Mouse (Mus musculus): Measurements from ENCODE around the gene St3gal5.

The St3gal5 gene

DNA sequence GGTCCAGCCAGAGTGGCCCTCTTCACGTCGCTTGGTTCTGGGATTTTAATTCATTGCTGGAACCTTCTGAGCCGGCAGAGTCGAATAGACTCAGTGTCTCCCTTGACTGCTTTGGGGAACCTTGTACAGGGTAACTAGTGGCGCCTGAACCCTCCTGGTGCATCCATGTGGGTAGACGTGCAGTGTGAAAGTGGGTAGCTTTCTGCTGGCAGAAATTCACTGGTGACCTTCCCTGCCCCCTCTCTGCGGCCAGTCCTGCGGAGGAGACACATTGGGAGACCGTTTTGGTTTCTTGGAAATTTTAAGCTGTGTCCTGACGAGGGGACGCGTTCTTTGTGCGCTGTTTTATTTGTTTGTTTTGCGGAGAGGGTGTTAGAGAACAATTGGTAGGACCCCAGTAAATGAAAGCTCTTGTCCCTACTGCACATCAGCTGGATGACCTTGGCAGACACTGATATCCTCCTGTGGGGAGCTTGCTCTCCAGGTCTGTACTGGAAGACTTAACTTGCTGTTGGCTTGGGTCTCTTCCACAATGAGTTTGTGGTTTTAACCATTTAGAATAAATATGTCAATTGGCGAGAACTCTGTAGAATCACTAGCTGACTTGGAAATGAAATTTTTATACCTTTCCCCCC, 746 bp downstream of the St3gal5 start:
- CTCF ChIA-PET: no interaction called here

DNA sequence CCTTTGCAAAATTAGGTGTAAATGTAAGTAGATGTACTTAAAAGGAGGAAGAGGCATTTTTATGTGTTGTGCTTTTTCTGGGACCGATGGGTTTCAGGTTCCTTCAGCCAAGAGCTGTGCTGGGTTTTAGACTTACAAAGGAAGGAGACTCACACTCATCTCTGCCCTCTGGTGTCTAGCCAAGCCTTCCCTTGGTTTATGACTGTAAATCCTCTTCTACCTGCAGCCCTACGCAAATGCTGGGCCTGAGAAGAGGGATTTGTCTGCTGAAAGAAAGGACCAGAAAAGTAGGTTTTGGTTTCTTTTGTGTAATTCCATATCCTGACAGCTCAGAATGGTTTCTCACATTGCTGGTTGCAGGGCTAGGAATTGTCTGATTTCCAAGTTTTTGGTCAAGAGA, 1.3 kb downstream of the St3gal5 start:
- CTCF ChIA-PET: no interaction called here

DNA sequence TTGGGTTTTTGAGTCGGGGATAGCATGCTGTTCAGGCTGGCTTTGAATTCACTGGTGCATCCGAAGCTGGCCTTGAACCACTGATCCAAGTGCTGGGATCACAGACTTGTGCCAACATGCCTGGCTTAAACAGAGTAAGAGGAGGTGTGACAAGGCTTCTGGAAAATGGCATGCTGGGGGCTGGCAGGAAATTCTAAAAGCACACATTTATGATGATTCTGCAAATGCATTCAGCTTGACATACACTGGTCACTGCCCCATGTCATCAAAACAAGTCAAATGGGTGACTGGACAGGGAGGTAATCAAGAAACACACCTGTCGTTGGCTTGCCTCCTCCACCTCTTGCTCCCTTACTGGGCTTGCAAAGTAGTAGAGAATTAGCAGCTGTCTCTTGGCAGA, 1.9 kb downstream of the St3gal5 start:
- CTCF ChIA-PET: no interaction called here

DNA sequence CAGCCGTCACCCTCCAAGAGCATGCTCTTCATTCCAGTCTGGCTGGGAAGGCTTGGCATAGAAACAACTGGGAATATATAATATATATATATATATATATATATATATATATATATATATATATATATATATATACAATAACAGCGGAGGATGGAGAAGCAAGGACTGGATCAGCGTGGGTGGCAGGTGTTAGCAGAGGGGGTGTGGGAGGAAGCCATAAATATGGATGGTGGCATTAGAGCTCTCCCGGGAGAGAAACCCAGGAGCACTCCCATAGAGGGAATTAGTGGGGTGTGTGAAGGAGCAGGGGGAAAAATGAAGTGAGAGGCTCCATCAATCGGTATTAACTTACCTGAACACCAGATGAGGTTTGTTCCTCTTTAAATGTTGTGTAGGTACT, 2.8 kb downstream of the St3gal5 start:
- CTCF ChIA-PET: no interaction called here

DNA sequence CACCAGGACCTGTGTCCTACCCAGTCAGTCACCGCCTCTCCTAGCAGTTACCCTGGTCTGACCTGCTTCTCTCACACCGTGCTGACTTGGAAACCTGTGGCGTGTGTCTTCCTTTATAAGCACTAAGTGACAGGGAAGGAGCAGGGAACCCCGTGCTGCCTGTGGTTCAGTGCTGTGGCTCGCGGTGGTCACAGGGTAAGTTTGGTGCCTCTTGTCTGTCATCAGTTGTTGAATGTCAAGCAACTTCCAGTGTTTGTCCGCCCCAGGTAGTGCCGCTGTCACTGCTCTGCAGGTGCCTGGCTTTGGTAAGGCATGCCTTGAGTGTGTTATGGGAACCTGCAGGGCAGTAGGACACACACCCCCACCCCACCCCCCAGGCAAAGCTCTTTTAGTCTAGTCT, 3.5 kb downstream of the St3gal5 start:
- CTCF ChIA-PET: interaction anchor here (0.8 kb wide), 1 partner anchor 24 kb away, joined by 6 read pairs; no protein-coding TSS in a partner anchor

DNA sequence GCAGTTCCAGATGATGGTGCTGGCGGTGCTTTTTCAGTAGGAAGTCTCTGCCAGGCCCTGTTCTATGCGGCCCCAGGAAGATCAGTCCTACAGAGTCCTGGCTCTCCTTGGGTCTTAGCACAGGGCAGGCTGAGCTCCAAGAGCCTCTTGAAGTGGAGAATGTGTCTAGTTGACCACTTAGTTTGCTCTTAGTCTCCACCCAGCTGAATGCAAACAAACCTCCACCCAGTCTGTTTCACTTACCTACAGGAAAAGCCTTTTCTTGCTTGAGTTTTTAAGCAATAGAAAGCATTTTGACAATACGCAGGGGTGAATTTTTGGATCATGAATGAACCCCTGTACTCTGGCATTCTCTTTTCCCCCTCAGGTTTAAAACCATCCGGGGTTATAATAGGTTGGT, 4.0 kb downstream of the St3gal5 start:
- CTCF ChIA-PET: interaction anchor here (0.8 kb wide), 1 partner anchor 24 kb away, joined by 6 read pairs; no protein-coding TSS in a partner anchor

DNA sequence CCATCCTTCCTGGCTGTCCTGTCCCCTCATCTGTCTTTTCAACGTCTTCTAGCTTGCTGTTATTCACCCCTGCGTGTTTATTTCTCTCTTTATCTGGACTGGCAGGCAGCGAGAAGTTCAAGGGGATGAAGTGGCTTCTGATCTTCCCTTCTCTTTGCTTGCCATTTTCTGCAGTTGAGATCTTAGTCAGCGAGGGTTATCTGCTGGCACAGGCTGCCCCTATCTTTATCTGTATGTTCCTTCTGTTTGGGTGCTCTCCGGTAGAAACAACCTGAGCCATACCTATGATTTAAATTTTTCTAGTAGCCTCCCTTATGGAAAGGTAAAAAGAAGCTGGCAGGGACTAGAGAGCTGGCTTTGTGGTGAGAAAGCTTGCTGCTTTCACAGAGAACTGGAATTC, 4.7 kb downstream of the St3gal5 start:
- CTCF ChIA-PET: no interaction called here

DNA sequence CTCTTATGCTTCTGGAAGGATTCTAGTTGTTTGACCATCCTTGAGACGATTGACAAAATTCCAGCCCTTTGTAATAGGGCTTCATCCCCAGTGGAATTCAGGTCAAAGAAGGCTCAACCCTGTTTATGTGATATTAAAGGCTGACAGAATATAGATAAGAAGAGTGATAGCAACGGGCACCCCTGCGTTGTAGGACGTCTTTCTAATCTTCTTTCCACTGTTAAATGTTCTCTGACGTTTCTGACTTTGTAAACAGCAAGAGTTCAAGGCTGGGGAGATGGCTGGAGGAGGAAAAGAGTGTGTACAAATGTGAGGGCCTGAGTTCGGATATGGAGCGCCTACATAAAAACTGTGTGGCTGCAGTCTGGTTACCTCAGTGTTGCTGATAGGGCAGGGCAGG, 7.1 kb downstream of the St3gal5 start:
- CTCF ChIA-PET: no interaction called here

DNA sequence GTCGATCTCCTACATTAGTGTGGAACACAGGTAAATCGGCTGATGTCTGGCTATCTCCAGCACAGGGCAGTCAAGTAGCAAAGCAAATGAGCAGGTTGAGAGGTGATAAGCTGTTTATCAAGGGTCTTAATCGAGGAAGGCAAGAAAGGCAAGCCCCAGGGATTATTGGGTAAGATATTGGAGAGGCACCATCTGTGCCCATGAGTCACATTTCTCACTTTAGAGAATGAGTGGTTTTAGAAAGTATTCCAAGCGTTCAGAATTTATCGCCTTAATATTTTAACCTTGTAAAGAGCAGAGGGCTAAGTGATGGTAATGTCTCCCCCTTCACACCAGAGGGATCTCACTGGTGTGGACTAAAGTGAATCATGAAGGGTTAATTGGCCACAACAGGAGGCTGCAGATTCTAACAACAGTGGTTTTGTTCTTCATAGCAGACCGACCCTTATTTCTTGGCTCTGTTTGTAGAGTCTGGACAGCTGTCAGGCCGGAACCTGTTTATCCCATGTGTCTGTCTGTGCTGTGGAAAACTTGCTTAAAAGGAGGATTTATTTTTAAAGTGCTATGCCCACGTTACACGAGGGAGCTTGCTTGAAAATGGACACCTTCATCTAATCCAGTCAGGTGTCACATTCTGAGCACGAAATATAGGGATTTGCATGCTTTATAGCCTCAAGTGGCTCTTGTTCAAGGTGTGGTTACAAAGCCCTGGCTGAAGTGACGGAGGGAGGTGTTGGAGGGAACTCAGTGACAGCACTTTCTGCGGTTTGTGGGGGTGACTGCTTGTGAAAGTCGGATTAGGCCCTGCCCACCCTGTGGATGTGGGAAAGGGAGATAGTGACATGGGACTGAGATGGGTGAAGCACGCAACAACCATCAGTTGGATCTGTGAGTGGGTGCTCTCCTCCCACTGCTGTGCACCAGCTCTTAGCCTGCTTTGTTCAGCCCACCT, 11.8 kb downstream of the St3gal5 start:
- CTCF ChIA-PET: no interaction called here

DNA sequence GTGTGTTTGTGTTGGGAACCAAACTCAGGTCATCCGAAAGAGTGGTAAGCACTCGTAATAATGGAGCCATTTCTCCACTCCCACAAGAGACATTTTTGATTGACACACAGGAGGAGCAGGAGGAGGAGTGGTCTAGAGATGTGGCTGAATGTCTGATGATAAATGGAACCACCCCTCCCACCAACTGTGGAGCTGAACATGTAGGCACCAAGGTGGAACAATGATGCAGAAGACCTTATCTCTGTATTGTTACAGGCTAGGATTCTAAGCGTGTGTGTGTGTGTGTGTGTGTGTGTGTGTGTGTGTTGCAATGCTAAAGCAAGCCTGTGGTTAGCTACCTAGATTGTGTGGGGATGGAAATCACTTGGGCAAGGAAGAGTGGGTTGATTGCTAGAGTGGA, 13.2 kb downstream of the St3gal5 start:
- CTCF ChIA-PET: no interaction called here

DNA sequence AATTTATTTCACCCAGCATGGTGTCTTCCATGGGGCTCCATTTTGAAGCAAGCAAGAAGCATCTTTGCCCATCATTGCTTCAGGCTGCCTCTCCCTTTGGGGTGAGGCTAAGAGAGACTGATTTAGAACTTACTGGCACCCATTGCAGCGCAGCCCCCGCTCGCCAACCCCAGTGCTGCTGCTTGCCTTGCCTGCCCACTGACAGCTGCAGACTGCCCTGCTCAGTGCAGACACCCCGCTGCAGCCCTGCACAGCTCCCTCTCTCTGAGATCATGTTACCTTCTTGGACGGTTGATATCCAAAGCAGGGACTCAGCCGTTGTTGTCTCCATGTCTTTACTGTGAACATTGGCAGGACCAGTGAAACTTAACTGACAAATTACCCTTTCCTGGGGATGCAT, 15.2 kb downstream of the St3gal5 start:
- CTCF ChIA-PET: no interaction called here

DNA sequence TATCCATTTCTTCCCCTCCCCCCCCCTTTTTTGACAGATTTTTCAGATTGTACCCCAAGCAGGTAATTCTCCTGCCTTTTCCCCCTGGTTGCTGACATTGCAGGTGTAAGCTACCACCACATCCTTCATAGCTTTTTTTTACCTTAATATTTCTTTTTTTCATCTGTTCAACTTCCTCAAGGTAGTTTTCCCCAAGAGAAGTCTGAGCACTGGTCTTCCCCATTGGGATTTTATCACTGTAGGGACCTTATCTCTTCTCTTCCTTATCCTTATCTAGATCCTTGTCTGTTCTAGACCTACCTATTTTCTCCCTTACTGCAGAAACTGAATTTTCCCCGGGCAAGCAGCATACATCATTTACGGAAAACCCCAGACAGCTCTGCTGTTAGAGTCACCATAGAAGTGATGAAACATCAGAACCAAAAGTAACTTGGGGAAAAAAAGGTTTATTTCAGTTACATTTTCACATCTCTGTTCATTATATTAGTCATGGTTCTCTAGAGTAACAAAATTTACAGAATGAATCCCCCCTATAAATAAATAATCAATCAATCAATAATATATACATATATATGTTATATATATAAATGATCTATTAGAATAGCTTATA, 15.8 kb downstream of the St3gal5 start:
- CTCF ChIA-PET: no interaction called here

DNA sequence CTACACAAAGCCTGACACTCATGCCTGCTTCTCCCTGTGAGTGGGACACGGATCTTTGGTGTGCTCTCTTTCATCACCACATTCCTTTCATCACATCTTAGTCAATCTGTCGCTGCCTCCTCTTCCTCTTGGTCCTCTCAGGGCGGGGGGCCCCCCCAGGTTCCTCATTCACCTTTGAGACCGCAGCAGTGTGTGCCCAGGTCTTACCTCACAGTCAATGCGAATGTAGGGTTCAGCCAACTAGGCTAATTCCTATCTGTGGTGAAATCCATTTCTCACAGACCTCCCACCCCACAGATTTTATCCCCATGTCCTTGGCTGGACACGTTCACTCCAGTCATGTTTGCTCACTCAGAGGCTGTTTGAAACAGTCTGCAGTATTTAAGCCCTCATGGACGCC, 17.5 kb downstream of the St3gal5 start:
- CTCF ChIA-PET: no interaction called here

DNA sequence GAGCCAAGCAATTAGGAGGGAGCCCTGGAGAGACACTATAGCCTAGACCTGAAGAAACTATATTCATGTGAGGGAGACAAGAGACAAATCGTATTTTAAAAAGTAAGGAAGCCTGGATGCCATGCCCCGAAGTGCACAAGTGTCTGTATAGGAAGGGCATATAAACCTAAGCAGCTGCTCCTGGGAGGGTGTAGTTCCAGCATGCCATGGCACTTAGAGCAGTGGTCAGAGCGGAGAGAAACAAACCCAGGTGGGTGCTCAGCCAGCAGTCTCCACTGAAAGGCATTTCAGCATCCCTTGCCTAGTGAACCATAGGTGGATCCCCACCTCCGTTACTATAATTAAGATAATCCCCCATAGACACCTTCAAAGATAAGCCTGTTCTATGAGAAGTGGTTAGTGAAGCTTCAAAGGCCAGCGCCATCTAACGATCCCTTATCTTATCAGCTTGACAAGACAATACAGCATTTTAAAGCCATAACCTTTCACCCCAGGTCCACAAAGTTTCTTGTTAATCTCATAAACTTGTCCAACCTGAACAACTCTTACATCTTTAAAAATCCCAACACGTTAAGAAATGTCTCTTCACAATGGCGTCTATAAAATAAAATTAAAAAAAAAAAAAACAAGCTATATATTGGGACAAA, 20.1 kb downstream of the St3gal5 start:
- CTCF ChIA-PET: interaction anchor here (0.6 kb wide), 1 partner anchor 154 kb away, joined by 4 read pairs; no protein-coding TSS in a partner anchor

DNA sequence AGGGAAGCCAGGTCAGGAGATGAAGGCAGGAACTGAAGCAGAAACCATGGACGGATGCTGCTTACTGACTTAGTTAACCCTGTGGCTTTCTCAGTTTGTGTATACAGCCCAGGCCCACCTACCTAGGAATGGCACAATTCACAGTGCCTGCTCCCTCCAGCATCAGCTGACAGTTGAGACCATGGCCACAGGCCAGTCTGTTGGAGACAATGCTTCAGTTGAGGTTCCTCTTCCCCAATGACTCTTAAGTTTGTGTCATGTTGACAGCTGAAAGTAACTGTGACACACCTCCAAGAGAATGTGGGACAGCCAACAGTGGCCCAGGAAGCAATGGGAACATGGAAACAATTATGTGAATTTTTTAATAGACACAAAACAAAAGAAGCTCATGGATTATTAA, 22.5 kb downstream of the St3gal5 start:
- CTCF ChIA-PET: no interaction called here

DNA sequence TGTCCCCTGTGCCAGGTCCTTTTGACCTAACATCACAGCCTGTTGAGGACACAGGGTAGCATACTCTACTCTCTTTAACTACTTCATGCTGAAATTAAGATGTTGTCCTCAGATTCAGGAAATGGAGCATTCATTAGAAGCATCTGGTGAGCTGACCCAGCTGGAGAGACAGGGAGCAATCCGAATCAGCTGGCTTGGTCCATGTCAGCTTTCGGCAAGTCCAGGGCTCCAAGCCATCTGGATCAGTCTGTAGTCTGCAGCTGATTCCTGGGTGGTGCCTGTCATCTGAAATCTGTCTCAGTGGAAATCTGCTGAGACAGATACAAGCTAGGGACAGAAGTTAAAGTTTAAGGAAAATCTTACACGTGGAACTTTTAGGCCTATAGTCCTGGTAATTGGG, 23.9 kb downstream of the St3gal5 start:
- CTCF ChIA-PET: no interaction called here

DNA sequence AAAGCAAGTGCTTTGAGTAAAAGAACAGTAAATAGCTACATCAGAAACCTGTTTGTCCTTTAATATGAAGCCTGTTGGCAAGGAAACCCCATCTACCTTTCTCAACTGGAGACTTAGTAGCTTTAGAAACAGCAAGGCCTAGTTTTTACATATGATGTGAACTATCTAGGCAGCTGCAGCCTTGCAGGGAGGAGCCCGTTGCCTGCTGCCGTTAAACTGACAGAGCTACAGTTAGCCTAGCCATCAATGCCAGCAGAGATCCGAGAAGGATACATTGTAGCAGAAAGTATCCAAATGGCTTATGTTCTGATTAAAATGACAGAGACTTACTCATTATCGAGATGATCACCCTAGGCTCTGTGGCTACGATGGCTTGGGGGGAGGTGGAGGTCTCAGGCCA, 25.1 kb downstream of the St3gal5 start:
- CTCF ChIA-PET: no interaction called here

DNA sequence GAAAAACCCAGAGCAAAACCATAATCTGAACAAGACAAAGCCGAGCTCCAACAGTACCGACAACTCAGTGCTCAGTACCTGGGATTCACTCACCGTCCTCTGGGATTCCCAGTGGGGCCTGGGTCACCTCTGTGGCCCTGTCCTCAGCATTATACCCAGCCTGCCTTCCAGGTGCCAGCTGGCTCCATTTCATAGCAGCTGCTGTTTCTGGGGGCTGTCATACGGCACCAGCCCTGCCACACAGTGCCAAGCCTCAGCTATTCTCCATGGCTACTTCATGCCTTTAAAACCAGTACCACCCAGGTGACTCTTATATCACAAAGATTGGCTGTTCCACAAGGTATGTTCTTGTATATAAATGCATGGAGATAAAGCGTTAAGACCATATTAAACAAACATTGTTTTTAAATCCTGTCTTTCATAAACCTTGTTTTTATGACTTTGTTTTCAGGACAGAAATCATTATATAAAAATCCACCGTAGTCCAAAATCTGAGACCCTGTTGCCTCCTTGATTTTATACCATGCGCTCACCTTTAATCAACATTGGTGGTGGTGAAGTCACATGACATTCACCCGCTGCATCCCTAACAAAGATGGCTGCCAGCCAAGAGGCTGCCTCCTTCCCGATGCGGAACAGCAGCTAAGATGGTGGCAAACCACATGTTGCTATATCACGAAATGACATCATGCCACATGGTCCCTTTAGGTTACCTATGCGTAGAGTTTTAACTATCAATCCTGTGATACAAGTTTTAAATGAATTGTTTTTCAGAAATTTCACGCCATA, 27.1 kb downstream of the St3gal5 start:
- CTCF ChIA-PET: interaction anchor here (0.6 to 0.7 kb wide), 2 partner anchors 11 to 35 kb away, joined by 3 to 6 read pairs; no protein-coding TSS in a partner anchor

DNA sequence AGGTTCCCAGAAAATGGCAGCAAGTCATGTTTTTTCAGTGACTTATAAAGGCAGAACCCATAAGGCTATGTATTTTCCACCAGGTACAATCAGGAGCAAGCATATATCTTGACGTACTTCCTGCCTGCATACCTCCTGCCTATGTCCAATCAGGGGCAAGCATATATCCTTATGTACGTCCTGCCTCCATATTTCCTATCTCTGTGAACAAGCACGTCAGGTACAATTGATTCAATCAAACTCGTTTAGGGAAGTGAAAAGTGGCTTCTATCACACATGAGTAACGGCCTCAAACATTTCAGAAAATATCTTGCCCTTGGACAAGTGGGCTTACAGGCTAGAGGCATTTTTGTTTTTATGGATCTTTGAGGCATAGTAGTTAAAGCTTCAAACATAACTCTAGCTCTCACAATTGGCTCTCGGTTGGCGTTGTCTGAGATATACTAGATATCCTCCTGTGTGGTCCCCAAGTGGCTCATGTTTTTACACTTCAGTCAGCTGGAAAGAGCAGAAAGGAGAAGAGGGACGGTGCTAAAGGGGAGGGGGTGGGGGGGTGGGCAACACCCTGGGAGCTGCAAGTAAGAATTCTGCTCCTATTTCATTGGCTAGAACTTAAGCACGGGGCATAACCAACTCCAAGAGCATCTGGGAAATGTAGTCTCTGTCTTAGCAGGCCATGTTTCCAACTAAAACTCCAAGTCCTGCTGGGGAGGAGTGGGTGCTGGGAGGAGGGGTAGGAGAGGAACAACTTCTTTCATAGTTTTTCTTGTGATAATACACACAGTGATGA, 28.9 kb downstream of the St3gal5 start:
- CTCF ChIA-PET: no interaction called here

DNA sequence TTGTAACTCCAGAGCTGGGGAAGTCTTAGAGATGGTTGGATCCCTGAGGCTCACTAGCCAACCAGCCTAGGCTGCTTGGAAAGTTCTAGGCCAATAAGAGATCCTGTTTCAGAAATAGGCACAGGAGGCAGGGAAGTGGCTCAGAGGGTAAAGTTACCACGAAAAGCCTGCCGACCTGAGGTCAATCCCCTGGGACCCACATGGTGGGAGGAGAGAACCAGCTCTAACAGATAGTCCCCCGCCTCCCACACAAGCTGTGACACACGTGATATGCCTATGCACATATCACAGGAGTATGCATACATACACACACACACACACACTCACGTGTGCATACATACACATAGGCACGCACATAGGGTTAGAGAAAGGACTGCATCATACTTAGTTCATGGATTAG, 32.7 kb downstream of the St3gal5 start:
- CTCF ChIA-PET: no interaction called here
